Mouse (Mus musculus) liver, embryonic 14.5 days (tissue): ENCODE results near the gene Mea1.

Source experiments
- CTCF ChIP-seq: IDR thresholded peaks from 2 replicates; pipeline ENCODE4 v1.5.1; 2016; ENCODE audit warnings: antibody characterized with exemption, low read depth, control low read depth
- EP300 ChIP-seq: IDR thresholded peaks from 2 replicates; pipeline ENCODE4 v1.6.1; 2016; ENCODE audit warnings: antibody characterized with exemption, low read depth

GRCm38 (mm10) chr17:46724477-46725084 lies 46.0 kb downstream of the Mea1 start:
- TF ChIP-seq EP300 (no peak), CTCF (no peak)
